Mouse (Mus musculus) olfactory bulb, adult 2 months (tissue): ENCODE measurements at regions not wholly inside any gene's neighbourhood (a gene's known extent, or its start where the extent isn't known, plus 50 kb on each side); places are given as distances from the start of the nearest gene placed in this dataset.

Experiments used
- CTCF ChIP-seq: fragments of 200-500 bp; IDR thresholded peaks from 2 replicates; pipeline ENCODE4 v1.5.1; 2012; ENCODE audit warnings: low read depth, mild to moderate bottlenecking, low read length, moderate library complexity; ENCODE audit not compliant: insufficient read depth
- POLR2A ChIP-seq: fragments of 200-500 bp; IDR thresholded peaks from 2 replicates; pipeline ENCODE4 v1.6.1; 2012; ENCODE audit warnings: mild to moderate bottlenecking, low read depth, low read length, moderate library complexity; ENCODE audit not compliant: insufficient read depth

- TF ChIP-seq CTCF (no peak), POLR2A (no peak)
These were observed 262.1 kb upstream of the Ppargc1a start for GRCm38 (mm10) chr5:51829606-51830005.
